Mouse (Mus musculus) heart, adult 8-10 months (tissue): ENCODE results near the gene Cuedc2. TPM values are rescaled to one million over a fixed set of nuclear protein-coding genes. Genes with fewer than 3 reads are reported as not detected.

Source experiments
- DNase-seq: peaks from one replicate; pipeline ENCODE4 v3.0.0; 2022; ENCODE audit warnings: low spot score
- total RNA-seq, 4 experiments: library from RNA; stranded (reverse); gene quantifications; 2 replicates each; pipeline ENCODE4 v1.2.4; 2022

The Cuedc2 gene
- total RNA-seq, 4 experiments from 2014 or later: 76.5 to 91.0 (median 83.5) TPM

DNA sequence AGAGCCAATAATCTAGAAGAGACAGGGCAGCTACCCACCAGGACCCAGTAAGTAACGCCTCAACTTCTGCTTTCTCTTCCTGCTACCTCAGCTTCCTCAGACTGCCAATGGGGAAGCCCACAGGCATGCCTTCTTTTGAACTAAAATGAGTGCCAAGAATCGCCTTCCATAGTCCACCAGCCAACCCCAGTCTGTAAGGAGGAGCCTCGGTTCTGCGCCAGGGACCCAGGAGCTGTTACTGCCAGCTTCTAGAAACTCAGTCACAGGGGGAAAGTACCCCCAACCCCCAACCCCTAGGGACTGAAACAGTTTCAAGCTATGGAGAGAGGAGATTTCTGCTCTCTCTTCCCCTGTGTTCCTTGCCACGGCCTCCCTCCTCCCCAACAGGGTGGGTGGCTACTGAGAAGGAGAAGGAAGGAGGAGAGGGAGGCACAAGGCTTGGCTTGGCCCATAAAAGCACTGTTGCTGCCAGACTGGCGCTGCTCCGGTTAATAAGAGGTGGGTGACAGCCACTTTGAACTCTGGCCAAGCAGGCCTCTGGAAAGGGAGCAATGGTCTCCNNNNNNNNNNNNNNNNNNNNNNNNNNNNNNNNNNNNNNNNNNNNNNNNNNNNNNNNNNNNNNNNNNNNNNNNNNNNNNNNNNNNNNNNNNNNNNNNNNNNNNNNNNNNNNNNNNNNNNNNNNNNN is 927 bp upstream of the Cuedc2 start:
- DNase-seq: no peak

DNA sequence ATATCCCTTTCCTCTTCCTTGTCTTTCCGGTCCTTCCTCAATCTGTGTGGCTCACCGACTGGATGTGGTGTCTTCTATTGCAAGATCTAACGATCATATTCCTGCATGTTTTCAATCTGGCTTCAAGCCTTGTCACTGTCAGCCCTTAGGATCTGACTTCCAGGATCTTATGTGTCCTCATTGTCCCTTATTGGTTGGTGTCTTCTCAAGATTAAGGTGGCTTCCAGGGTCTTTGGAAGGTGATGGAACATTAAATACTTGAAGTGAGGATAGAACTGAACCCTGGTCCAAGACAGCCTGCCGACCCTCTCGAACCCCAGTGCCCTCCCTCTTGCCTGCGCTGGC is 412 bp upstream of the Cuedc2 start:
- DNase-seq: no peak

DNA sequence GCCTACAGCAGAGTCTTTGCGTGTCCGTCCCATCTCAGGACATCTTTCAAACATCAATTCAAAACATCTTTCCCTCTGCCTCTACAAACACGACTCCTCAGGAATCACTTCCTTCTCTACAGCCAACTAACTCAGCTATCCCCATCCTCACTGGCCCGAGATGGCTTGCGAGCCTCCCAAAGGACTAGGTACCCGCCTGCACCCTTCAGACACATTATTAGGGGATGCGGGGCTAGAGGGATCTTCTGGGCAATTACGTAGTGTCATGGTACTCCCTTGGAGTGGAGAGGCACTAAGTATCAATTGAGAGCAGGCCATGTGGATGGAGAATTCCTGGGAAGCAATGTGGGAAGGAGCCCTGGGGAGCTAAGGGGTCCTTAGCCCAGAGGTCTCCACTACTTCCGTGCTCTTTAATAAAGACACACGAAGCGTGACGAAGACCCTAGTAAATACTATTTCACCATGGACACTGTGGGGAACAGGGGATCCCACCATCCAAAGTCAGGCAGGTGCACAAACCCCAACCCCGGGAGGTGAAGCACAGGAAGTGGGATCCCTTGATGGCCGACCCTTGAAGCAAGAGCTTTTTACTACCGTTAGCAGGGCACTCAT is 677 bp downstream of the Cuedc2 start:
- no peak for DNase-seq

DNA sequence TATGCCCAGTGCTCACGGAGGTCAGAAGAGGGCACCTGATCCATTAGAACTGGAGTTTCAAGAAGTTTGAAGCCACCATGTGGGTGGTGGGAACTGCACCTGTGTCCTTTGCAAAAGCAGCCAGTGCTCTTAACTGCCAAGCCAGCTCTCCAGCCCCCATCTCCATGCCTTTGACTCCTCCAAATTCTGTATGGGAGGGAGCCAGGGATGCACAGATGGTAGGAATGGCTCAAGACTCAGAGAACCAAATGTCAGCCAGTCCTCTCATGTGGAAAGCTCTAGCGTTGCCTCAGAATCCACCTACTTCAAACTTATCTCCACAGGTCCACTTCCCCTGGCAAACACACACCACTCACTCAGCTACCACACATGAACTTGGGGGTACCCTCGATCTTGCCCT is 4.6 kb downstream of the Cuedc2 start:
- no peak for DNase-seq

DNA sequence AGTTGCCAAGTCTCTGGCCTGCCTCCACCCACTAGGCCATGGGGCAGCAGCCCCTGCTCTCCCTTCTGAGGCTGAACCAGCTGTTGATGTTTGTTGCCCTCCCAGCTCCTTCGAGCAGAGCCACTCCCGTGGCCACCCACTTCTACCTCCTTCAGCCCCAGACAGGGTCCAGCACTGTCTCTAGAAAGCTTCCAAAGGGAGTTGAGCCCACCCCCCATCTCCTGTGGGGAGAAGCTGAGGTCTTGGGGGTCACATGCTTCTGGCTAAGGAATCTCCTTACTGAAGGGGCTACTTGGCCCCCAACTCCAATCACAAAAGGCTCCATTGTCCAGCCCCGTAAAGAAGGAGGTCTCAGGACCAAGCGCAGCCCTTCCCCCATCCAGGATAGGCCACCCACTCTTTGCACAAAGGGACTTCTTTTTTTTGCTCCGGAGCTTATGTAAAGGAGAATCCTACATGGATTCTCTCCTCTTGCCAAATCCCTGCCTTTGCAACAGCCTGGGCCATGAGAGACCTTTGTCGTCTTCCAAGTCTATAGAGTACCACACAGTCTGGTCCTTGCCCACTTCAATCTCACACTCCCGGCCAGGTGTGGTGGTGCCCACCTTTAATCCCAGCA is 5.7 kb downstream of the Cuedc2 start:
- no peak for DNase-seq

DNA sequence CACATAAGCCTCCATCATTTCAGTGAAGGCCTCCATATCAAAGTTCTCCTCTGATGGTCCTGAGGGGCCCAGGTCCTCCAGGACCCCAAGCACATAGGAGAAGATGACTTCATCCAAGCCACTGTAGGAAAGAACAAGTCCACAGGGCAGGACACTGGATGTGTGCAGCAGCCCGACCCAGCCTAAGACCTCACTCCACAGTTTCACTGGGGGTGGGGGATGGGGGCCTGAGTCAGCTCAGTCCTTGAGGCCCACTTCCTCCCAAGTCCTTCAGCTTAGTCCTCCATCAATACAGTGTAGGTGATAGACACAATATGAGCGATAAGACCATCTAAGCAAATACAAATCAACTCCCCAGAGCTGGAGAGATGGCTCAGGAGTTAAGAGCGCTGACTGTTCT is 6.6 kb downstream of the Cuedc2 start:
- no peak for DNase-seq

DNA sequence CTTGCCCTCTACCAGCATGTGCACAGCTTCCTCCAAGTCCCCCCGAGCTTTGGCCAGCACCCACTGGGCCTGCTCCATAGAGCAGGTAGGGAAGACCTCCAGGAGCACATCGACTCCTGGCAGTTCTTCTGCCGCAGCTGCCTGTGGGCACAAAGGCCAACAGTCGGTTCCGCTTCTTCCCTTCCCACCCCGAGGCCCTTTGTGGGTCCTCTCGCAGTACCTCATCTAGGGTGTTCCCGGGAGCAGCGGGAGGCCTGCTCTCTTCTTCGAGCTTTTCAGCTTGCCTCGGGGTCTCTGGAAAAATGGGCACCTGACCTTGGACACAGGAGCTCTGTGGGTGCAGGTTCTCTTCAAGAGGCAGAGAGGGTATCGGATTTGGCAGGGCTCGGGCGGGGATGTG is 7.2 kb downstream of the Cuedc2 start:
- no peak for DNase-seq

DNA sequence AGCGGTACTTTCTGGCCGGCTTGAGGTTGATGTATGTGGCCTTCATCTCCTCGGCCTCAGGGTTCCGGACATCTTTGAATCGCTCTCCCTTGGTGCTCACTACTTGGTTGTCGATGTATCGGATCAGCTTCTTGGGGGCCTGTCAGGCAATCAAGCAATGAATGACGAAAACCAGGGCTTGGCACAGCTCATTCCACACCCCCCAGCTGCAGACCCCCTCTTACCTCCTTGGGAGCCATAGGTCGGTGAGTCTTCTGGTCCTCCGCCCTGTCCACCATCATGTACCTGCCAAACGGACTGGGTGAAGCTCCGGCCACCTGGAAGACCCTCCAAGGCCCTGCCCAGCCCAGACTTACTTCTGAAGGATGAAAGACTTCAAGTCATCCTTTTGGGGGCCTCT is 7.8 kb downstream of the Cuedc2 start:
- no peak for DNase-seq

DNA sequence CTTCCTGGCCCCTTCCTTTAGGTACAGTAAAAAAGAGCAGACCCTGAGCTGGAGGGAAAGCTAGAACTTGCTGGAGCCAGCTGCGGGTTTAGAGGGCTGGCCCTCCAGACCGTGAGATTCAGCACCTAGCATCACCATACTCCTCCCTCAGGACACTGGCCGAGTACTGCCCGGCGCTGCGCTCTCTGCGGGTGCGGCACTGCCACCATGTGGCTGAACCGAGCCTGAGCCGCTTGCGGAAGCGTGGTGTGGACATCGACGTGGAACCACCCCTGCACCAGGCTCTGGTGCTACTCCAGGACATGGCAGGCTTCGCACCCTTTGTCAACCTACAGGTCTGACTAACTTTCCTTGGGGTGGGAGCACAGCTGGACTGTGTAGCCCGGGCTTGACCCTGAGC is 8.6 kb downstream of the Cuedc2 start:
- DNase-seq: peak; percentile 73

DNA sequence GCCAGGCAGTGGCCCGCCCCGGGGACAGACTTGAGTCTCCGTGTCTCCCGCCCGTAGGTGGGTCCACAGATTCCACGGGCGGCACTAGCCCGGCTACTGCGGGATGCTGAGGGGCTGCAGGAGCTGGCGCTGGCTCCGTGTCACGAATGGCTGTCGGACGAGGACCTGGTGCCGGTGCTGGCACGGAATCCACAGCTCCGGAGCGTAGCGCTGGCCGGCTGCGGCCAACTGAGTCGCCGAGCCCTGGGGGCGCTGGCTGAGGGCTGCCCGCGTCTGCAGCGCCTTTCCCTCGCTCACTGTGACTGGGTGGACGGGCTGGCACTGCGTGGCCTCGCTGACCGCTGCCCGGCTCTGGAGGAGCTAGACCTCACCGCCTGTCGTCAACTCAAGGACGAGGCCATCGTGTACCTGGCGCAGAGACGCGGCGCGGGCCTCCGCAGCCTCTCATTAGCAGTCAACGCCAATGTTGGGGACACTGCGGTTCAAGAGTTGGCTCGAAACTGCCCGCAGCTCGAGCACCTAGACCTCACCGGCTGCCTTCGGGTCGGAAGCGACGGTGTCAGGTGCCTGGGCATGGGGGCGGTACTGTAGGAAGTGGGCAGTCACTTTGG is 9.4 kb downstream of the Cuedc2 start:
- DNase-seq: no peak

DNA sequence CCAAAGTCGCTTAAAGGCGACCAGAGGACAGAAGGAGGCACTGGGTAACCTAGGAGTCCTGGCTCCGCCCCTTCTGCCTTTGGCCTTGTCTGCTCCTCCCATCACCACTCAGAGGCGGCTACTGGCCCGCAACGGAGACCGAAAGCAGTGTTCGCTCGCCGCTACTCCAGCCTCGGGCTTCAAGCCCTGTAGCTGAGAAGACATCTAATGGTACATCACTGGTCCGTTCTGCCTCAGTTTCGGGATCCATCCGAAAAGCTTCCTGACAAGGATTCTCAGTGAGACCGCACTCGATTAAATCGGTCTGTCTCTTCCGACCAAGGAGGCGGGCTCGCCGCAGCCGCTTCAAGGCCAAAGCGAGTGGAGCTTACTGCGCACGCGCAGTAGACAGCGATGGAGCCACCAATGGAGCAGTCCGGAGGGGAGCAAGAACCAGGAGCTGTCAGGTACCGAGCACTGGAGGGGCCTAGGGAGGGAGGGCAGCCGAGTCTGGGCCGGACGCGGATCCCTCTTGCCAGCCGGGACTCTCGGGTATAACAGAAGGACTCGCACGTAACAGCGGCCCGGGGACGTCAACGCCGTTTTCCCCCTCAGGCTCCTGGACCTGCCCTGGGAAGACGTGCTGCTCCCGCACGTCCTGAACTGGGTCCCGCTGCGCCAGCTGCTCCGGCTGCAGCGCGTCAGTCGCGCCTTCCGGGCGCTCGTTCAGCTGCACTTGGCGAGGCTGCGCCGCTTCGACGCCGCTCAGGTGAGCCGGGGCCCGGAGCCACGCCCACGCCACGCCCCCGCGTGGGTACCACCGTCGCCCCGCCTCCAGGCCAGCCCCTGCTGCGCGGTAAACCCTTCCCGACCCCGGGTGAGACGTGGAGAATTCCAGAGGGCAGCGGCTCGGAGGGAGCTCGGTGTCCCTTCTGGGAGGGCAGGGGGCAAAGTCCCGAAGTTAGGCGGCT is 10.1 kb downstream of the Cuedc2 start, which contains the start of gene Fbxl15:
Fbxl15 (plus strand) TSS at position 104 of the 950 bp plus-strand sequence.
- peak; percentile 92 for DNase-seq

DNA sequence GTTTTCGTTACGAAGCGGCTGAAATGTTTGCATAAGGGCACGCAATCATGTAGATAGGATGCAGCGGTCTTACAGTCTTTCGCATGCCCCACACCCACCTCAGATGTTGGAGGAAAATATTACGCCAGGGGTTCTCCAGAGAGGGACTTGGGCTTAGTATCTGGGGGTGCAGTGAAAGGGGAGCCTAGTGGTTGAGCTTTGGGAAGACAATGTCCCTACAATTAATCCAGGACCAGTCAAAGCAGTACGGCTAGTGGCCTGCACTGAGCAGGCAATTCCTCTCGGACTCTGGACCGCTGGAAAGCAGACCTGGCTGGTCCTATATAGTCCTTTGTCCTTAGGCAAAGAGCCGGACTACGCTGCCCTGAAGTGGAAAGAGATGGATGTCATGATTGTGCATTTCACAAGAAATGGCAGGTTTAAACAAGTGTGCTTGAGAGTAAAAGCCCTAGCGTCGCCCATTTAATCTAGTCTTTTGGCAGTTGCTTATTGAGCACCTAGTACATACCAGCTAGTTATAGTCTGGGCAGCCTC is 10.9 kb downstream of the Cuedc2 start:
- DNase-seq: no peak

DNA sequence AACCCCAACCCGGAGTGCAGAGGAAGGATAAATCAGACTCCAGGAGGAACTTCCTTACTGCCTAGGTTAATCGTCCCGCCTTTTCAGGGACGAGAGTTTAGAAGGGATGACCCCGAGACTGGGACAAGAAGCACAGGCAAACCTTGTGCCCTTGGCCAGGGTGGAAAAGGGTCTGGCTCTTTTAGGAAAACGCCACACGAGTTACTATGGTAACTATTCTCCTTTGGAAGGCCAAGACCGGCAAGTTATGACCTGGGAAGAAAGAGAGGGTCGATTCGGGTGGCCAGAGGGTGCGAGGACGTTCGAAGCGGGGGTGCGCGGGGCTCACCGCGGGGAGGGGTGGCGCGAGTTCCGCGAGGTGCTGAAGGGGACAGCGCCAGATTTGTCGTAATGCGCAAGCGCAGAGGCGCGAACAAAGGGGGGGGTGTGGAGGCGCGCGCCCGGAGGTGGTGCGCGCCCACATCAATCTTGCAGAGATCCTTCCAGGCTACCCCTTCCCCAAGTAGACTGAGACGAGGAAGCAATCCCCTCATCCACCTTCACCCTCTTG is 11.7 kb downstream of the Cuedc2 start, which contains the start of gene Psd:
Psd (minus strand) TSS at position 401 of the 550 bp plus-strand sequence.
- no peak for DNase-seq

DNA sequence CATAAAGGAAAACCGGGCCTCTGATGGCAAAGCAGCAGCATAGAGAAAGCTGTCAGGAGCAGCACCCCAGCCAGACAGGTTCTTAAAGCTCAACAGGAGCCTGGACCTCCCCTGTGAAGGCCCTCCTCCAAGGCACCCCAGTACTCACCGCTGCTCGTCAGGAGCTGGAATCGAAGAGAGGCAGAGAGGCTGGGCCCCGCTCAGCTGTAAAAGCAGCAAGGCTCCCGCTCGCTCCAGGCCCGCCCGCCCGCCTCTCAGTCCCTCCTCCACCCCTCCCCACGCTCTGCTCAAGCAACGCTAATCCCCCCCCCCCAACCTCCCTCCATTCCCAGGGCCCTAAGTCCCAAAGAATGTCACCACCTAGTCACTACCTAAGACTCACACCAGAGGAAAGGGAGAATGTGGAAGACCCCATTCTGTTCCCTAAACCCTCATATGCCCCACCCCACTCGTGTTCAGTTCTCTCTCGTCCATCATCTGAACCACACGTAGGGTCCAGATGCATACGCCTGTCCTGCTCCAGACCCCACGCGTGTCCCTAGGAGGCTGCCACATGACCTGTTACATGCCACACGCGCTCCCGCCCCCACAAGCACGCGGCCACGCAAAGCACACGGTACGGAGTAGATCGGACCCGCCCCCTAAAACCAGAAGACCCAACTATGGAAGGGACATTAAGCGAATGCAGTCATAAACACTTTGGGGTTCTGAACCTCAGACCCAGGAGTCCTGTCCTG is 12.3 kb downstream of the Cuedc2 start:
- DNase-seq: no peak

DNA sequence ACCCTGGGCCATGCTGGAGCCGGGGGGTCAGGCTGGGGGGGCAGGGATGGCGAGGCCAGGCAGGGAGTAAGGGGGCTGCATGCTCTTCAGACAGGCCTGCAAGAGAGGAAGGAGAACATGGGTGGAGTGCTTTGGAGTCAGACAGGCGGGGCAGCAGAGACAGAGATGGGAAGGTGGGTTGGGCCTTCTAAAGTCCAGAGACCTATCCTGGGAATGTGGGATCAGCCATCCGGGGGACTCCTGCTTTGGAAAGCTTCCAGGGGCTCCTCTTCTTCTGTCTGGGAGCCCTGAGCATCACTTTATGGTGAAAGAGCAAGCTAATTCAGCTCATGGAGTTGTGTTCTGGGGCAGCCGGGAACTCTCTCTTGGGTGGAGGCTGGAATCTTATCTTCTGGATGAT is 13.6 kb downstream of the Cuedc2 start:
- DNase-seq: no peak

DNA sequence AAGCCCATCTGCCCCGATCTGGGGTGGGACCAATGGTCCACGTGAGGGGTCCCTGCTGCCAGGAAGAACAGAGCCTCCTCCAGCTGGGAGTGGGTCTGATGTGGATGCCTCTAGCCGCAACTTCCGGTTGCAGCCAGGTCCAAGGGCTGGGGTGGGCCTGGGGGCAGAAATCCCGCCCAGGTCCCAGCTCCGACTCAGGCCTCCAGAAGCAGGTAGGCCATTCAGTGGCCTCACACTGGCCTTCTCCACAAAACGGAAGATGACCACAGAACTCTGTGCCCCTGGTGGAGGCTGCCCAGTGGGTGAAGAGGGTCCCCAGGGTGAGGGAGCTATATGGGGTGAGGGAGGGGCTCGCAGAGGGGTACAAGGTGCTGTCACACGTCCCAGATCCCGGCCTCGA is 14.1 kb downstream of the Cuedc2 start:
- no peak for DNase-seq

DNA sequence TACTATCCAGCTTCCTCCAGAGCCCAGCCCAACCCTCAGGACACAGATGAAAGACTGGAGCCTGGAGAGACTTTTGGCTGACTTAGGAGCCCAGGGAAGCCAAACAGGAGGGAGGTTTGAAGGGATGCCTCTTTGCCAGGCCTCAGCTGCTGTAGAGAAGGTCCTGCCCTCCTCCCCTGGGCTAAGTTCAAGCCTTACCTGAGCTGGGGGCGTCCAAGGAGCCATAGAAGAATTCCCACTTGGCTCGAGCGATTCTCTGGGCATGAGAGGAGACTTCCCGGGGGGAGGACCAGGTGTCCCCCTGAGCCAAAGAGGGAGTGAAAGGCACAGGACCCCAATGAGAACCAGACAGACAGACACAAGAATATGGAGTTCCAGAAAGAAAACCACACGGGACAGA is 14.8 kb downstream of the Cuedc2 start:
- no peak for DNase-seq

DNA sequence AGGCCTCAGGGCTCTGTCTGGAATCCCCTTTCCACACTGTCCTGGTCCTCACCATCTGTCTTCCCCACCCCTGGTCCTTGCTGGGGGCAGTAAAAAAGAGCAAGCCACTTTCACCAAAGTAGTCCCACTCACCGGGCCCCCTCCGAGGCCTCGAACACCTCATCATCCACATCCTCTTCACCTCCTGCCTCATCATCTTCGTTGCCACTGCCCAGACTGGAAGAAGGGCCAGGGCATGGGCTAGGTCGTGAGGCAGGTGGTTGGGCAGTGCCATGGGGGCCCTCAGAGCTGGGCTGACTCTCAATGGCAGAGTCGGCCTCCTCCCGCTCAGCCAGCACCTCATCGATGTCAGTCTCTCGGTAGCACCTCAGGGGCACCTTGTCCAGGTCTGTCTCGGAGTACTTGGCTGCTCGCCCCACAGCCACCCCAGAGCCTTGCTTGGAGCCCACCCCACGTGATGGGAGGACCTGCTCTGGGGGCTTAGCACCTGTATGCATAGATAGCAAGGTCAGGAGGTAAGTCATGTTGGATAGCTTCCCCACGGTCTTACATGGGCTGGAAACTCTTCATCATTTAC is 15.4 kb downstream of the Cuedc2 start:
- no peak for DNase-seq

DNA sequence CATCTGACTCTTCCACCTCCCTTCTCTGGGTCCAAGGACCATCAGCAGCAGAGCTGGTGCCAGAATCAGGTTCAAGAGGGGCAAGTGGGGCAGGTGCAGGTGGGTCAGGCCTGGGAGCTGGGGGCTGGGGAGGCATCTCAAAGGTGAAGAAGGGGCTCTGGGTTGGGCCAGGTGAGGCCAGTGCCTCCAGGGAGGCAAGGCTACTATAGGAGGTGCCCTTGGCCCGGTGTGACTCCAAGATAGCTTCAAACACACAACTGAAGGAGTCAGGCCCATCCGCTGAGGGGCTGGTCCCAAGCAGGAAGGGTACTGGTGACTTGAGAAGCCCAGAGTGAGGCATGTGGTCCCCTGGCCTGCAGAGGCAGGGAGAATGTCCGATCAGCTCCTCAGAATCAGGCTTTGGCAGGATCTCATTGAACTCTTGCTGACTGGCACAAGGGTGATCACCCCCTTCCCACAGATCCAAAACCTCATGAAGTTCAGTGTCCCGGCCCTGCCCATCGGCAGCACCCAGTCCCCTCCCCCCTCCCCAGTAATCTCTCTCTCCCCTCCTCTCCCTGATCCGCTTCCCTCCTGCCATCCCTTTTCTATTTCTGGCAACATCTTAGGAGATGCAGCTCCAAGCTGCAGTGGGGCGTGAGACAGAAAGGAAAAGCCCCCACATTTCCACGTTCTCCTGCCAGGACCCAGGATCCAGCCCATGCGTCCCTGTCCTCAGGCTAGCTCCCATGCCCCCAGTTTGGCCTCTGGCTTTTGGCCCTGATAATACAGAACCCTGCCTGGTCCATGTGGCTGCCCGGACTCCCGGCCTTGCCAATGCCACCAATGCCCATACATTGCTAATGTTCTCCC is 16.1 kb downstream of the Cuedc2 start:
- no peak for DNase-seq
